Mouse (Mus musculus) hematopoietic stem cell, adult 5-6 weeks (primary cell): ENCODE data around the gene Acap2. TPM values are rescaled to one million over a fixed set of nuclear protein-coding genes. Genes with fewer than 3 reads are reported as not detected.

Experiments
- ATAC-seq, 2 experiments: fragments of 125-278 bp in 1 of 2; replicated peaks in 1 of 2; 2 replicates each; pipeline ENCODE4 v1.8.0; 2016 to 2017; ENCODE audit warnings: inconsistent platforms in 2 of 2, mild to moderate bottlenecking in 2 of 2, moderate number of reproducible peaks in 2 of 2, low read depth in 1 of 2, moderate TSS enrichment in 1 of 2; ENCODE audit not compliant: low FRiP score in 2 of 2, poor library complexity in 2 of 2, severe bottlenecking in 2 of 2, insufficient read depth in 1 of 2, low TSS enrichment in 1 of 2
- total RNA-seq: library from RNA; stranded (forward); fragments of 172-1452, 232-1000 nt; gene quantifications from 2 replicates; pipeline ENCODE4 v1.2.3, GENCODE M21; 2017

Acap2 gene
- total RNA-seq, 1 experiment from 2014 or later, result 44.5 TPM

GRCm38 (mm10) chr16:31141916-31142315 is 59.1 kb downstream of the Acap2 start:
- ATAC-seq, result no peak

- ATAC-seq, result peak; percentile 62 to 74
These were observed 64.3 kb downstream of the Acap2 start for GRCm38 (mm10) chr16:31136616-31137253.

- ATAC-seq, result no peak
These were observed 65.5 kb downstream of the Acap2 start for GRCm38 (mm10) chr16:31135519-31135918.

- ATAC-seq, result no peak
These were observed 69.5 kb downstream of the Acap2 start for GRCm38 (mm10) chr16:31131531-31131930.

- no peak for ATAC-seq
These were observed 72.9 kb downstream of the Acap2 start for GRCm38 (mm10) chr16:31128116-31128515.

- no peak for ATAC-seq
These were observed 76.1 kb downstream of the Acap2 start for GRCm38 (mm10) chr16:31124991-31125390.

- no peak for ATAC-seq
These were observed 79.4 kb downstream of the Acap2 start for GRCm38 (mm10) chr16:31121612-31122011.

- ATAC-seq, result no peak
These were observed 87.4 kb downstream of the Acap2 start for GRCm38 (mm10) chr16:31113596-31113995.

- ATAC-seq, result no peak
These were observed 99.7 kb downstream of the Acap2 start for GRCm38 (mm10) chr16:31101352-31101751.

GRCm38 (mm10) chr16:31099906-31100305 is 101.1 kb downstream of the Acap2 start:
- ATAC-seq, result no peak

- no peak for ATAC-seq
These were observed 107.0 kb downstream of the Acap2 start for GRCm38 (mm10) chr16:31094036-31094435.

GRCm38 (mm10) chr16:31093186-31093585 is 107.9 kb downstream of the Acap2 start:
- no peak for ATAC-seq

- ATAC-seq, result no peak
These were observed 119.2 kb downstream of the Acap2 start for GRCm38 (mm10) chr16:31081891-31082290.

GRCm38 (mm10) chr16:31081125-31081664 is 119.8 kb downstream of the Acap2 start, which contains the start of gene Xxylt1:
Gene Xxylt1, minus strand, starts transcription at chr16:31081432.
- ATAC-seq, result peak; percentile 93 to 96

- peak in 1 of 2 experiments; percentile 31; a peak in 1 of 4 replicates for ATAC-seq
These were observed 120.4 kb downstream of the Acap2 start for GRCm38 (mm10) chr16:31080573-31081051.

GRCm38 (mm10) chr16:31077396-31077795 is 123.6 kb downstream of the Acap2 start:
- ATAC-seq, result no peak

- ATAC-seq, result no peak
These were observed 124.6 kb downstream of the Acap2 start for GRCm38 (mm10) chr16:31076436-31076835.

GRCm38 (mm10) chr16:31074324-31074908 is 126.6 kb downstream of the Acap2 start:
- peak in 1 of 2 experiments; percentile 13; a peak in 1 of 4 replicates for ATAC-seq
